Mouse (Mus musculus): ENCODE data around the gene Gm30737. TPM values are rescaled to one million over a fixed set of nuclear protein-coding genes. Genes with fewer than 3 reads are reported as not detected.
"Not testable (repeated sequence)": the region's sequence is repeated elsewhere in the genome, so short reads cannot be mapped to it uniquely, and the experiment has no call there.

Gm30737 gene
- not detected in 2 replicates for polyA plus RNA-seq (2015; fragmentation: Nextera tagmentation; extraction: Ambion mirVana)

GRCm38 (mm10) chrY:14400410-14400809, at the start of gene Gm30737:
Gm30737 (plus strand) TSS chrY:14400710.
- WGBS (ENCODE audit: insufficient replicate concordance): no CpG with 5 or more reads among the region's 7 CpGs
- H3K4me2 ChIP-seq; ATAC-seq (ENCODE audit: low read depth); H3K27ac ChIP-seq; DNase-seq; H3K9me3 ChIP-seq (replicated peaks); H3K4me3 ChIP-seq (replicated peaks); H3K9ac ChIP-seq; H3K27me3 ChIP-seq; H3K4me1 ChIP-seq (replicated peaks); H3K36me3 ChIP-seq: not testable (repeated sequence)
